Mouse (Mus musculus): Measurements from ENCODE around the gene Tbl3. TPM values are rescaled to one million over a fixed set of nuclear protein-coding genes. Genes with fewer than 3 reads are reported as not detected.

Tbl3 gene
- polyA plus RNA-seq, 1 experiment from 2014 or later, result 120 TPM

DNA sequence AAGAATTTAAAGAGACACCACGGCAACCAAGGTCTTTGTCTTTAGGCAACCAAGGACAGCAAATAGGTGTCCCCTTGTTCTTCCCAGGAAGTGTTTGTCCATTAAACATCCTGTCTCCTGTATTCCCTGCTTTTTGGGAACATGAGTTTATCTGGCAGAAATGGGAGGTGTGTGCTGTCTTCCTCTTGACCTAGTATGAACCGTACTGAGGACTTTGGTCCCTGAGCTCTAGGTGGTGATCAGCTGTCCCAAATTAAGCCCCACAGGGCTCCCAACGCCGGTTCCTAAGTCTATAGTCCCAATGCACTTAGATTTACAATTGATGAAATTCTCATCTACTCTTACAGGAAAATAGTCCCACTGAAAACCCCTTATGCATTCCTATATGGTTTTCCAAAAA is 56.7 kb downstream of the Tbl3 start:
- Histone ChIP-seq H3K9ac (ENCODE audit: low read length) (no peak overlapping the region), H3K4me2 (ENCODE audit: low read depth, severe bottlenecking) (peak overlapping the region; percentile 99; the same call in 1 of the 2 replicates), H3K27me3 (ENCODE audit: control insufficient read depth, insufficient read depth, low read length) (no peaks in the 10 kb centered on the region), H3K36me3 (ENCODE audit: control insufficient read depth, insufficient read depth, low read length) (no peaks in the 10 kb centered on the region), H3K27ac (replicated peaks; ENCODE audit: low read depth, low read length) (no peak overlapping the region), H3K9me3 (ENCODE audit: control insufficient read depth, low read length) (no peaks in the 10 kb centered on the region), H3K4me3 (ENCODE audit: low read depth, low read length) (no peak overlapping the region), H3K4me1 (ENCODE audit: control insufficient read depth, insufficient read depth, low read length) (peaks cover 15% of the 10 kb centered on the region)
- 78% methylated on average over 4 of the region's 4 CpGs for WGBS
- no peak for ATAC-seq (ENCODE audit: insufficient number of reproducible peaks, low FRiP score, low TSS enrichment, low read depth)
- no peak for DNase-seq (ENCODE audit: low spot score)

DNA sequence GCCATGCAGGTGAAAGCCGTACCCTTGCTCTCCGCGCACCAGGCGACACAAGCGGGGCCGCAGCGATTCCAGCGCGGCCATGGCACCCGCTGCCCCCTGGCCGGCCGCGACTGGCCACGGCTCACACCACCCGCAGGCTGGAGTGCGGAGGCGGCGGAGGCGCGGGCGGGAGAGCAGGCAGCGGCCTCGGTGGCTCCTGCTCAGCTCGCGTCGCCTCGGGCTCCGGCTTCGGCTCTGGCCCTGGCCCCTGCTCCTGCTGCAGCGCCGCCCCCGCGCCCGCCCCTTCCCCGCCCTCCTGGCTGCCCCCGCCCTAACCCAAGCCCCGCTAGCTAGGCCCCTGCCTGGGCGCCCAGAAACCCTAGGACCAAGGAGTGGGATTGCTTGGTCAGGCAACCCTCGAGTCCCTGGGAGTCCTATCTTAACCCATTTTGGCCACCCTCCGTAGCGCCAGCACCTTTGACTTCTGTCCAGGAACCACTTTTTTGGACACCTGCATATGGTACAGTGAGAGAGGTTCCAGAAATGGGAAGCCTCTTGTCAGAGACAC is 57.3 kb downstream of the Tbl3 start, which contains the start of gene Slc9a3r2:
Gene Slc9a3r2 (minus strand): TSS at position 258 of the 547 bp plus-strand sequence.
- peak within 1 kb of the TSS; percentile 56; the same call in 1 of the 2 replicates for H3K27ac ChIP-seq (replicated peaks; ENCODE audit: low read depth, low read length)
- H3K4me3 ChIP-seq (ENCODE audit: low read depth, low read length), result peak within 1 kb of the TSS; percentile 80
- peaks cover 15% of the 10 kb centered on the region for H3K4me1 ChIP-seq (ENCODE audit: control insufficient read depth, insufficient read depth, low read length)
- peak within 1 kb of the TSS; percentile 99 for H3K4me2 ChIP-seq (ENCODE audit: low read depth, severe bottlenecking)
- DNase-seq (ENCODE audit: low spot score) (peak; percentile 77), ATAC-seq (ENCODE audit: insufficient number of reproducible peaks, low FRiP score, low TSS enrichment, low read depth) (peak; percentile 60)
- H3K36me3 ChIP-seq (ENCODE audit: control insufficient read depth, insufficient read depth, low read length), result 0 out of 2 replicates have a peak, but pooled peaks cover 2% of the 10 kb centered on the region
- H3K9me3 ChIP-seq (ENCODE audit: control insufficient read depth, low read length), result no peaks in the 10 kb centered on the region
- no peaks in the 10 kb centered on the region for H3K27me3 ChIP-seq (ENCODE audit: control insufficient read depth, insufficient read depth, low read length)
- peak within 1 kb of the TSS; percentile 89 for H3K9ac ChIP-seq (ENCODE audit: low read length)
- under 1% methylated on average over 41 of the region's 41 CpGs for WGBS

DNA sequence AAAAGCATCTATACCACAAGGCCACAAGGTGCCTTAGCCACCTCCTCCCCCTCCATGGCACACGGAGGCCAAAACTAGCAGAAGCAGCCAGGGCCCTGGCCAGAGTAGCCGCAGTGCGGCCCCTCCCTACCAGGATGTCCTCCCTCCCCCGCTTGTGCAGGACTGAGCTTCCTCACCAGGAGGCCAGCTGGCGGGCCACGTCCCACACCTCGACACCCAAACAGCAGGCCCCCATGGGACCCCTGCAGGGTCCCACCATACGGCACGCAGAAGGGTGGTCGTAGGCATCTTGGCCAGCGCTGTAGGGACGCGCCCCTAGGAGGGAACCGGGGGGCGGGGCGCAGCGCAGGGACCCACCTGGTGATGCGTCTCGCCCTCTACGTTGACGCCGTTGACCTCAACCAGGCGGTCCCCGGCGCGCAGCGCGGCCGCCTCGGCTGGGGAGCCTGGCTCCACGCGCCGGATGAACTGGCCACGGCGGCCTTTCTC is 57.8 kb downstream of the Tbl3 start:
- H3K9me3 ChIP-seq (ENCODE audit: control insufficient read depth, low read length), result no peaks in the 10 kb centered on the region
- H3K4me3 ChIP-seq (ENCODE audit: low read depth, low read length), result peak overlapping the region; percentile 80
- under 1% methylated on average over 32 of the region's 35 CpGs for WGBS
- H3K36me3 ChIP-seq (ENCODE audit: control insufficient read depth, insufficient read depth, low read length), result 0 out of 2 replicates have a peak, but pooled peaks cover 2% of the 10 kb centered on the region
- H3K27ac ChIP-seq (replicated peaks; ENCODE audit: low read depth, low read length), result peak overlapping the region; percentile 56; the same call in 1 of the 2 replicates
- DNase-seq (ENCODE audit: low spot score) (no peak), ATAC-seq (ENCODE audit: insufficient number of reproducible peaks, low FRiP score, low TSS enrichment, low read depth) (peak; percentile 28; the same call in 1 of the 2 replicates)
- peak overlapping the region; percentile 89 for H3K9ac ChIP-seq (ENCODE audit: low read length)
- peaks cover 18% of the 10 kb centered on the region for H3K4me1 ChIP-seq (ENCODE audit: control insufficient read depth, insufficient read depth, low read length)
- peak overlapping the region; percentile 99 for H3K4me2 ChIP-seq (ENCODE audit: low read depth, severe bottlenecking)
- no peaks in the 10 kb centered on the region for H3K27me3 ChIP-seq (ENCODE audit: control insufficient read depth, insufficient read depth, low read length)

DNA sequence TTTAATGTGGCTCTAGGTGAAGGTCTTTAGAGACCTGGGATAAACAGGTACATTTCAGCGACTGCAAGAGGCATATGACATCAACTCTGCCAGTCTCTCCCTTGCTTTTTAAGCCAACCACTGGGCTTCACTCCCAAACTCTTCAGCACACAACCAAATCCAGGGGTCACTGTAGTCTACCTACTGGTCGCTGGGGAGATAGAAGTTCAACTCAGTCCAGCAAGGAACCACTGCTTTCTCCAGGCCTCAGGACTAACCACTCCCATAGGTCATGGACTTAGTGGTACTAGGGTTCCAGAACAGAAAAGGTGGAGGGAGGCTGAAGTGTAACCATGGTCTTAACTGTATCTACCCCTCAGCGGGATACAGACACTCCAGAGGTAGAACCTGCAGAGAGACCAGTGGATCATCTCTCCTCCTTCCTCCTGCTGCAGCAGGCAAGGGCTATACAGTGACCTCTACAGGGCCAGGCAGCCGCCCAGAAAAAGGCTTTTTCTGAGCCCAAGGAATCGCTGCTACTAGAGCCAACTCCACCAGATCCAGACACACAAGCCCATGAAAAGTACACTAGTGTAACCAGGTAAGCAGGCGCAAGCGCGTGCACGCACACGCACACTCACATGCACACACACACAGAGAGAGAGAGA is 58.6 kb downstream of the Tbl3 start:
- Histone ChIP-seq H3K9me3 (ENCODE audit: control insufficient read depth, low read length) (no peaks in the 10 kb centered on the region), H3K27me3 (ENCODE audit: control insufficient read depth, insufficient read depth, low read length) (no peaks in the 10 kb centered on the region), H3K4me3 (ENCODE audit: low read depth, low read length) (peak overlapping the region; percentile 80), H3K9ac (ENCODE audit: low read length) (no peak overlapping the region; the same call in 1 of the 2 replicates), H3K36me3 (ENCODE audit: control insufficient read depth, insufficient read depth, low read length) (0 out of 2 replicates have a peak, but pooled peaks cover 2% of the 10 kb centered on the region), H3K27ac (replicated peaks; ENCODE audit: low read depth, low read length) (no peak overlapping the region), H3K4me1 (ENCODE audit: control insufficient read depth, insufficient read depth, low read length) (peaks cover 23% of the 10 kb centered on the region), H3K4me2 (ENCODE audit: low read depth, severe bottlenecking) (peak overlapping the region; percentile 99)
- DNase-seq (ENCODE audit: low spot score) (no peak), ATAC-seq (ENCODE audit: insufficient number of reproducible peaks, low FRiP score, low TSS enrichment, low read depth) (no peak)
- 73% methylated on average over 10 of the region's 10 CpGs for WGBS

Other genes starting within 250 kb of the Tbl3 start
- gene E4f1, start 237.3 kb downstream of the Tbl3 start, polyA plus RNA-seq (2014; fragmentation: Nextera tagmentation; extraction: Ambion mirVana), result 23.9 and 26.3 TPM in 2 replicates
- gene Pgp, start 237.3 kb downstream of the Tbl3 start, polyA plus RNA-seq (2014; fragmentation: Nextera tagmentation; extraction: Ambion mirVana), result 64.1 and 67.3 TPM in 2 replicates
- gene Bricd5, start 233.8 kb downstream of the Tbl3 start, polyA plus RNA-seq (2014; fragmentation: Nextera tagmentation; extraction: Ambion mirVana), result 0.21 and 0.51 TPM in 2 replicates
- gene Mlst8, start 228.6 kb downstream of the Tbl3 start, polyA plus RNA-seq (2014; fragmentation: Nextera tagmentation; extraction: Ambion mirVana), result 30.3 and 36.2 TPM in 2 replicates
- gene Caskin1, start 219.1 kb downstream of the Tbl3 start, polyA plus RNA-seq (2014; fragmentation: Nextera tagmentation; extraction: Ambion mirVana), result 2.3 and 2.5 TPM in 2 replicates
- gene Traf7, start 179.7 kb downstream of the Tbl3 start, polyA plus RNA-seq (2014; fragmentation: Nextera tagmentation; extraction: Ambion mirVana), result 89.3 and 102 TPM in 2 replicates
- 1.8 and 3.1 TPM in 2 replicates for gene Rab26, start 173.4 kb downstream of the Tbl3 start, polyA plus RNA-seq (2014; fragmentation: Nextera tagmentation; extraction: Ambion mirVana)
- gene Pkd1, start 157.8 kb downstream of the Tbl3 start, polyA plus RNA-seq (2014; fragmentation: Nextera tagmentation; extraction: Ambion mirVana), result 20.8 and 22.5 TPM in 2 replicates
- gene Tsc2, start 75.0 kb downstream of the Tbl3 start, polyA plus RNA-seq (2014; fragmentation: Nextera tagmentation; extraction: Ambion mirVana), result 62.7 and 66.8 TPM in 2 replicates
- gene Nthl1, start 75.0 kb downstream of the Tbl3 start, polyA plus RNA-seq (2014; fragmentation: Nextera tagmentation; extraction: Ambion mirVana), result 19.5 and 23.2 TPM in 2 replicates
- gene Slc9a3r2, start 57.3 kb downstream of the Tbl3 start, polyA plus RNA-seq (2014; fragmentation: Nextera tagmentation; extraction: Ambion mirVana), result 59.3 and 60.4 TPM in 2 replicates
- gene Npw, start 49.2 kb downstream of the Tbl3 start, polyA plus RNA-seq (2014; fragmentation: Nextera tagmentation; extraction: Ambion mirVana), result 0.31 and 0.54 TPM in 2 replicates
- gene Zfp598, start 38.0 kb downstream of the Tbl3 start, polyA plus RNA-seq (2014; fragmentation: Nextera tagmentation; extraction: Ambion mirVana), result 36.3 and 42.0 TPM in 2 replicates
- gene Syngr3, start 17.7 kb downstream of the Tbl3 start, polyA plus RNA-seq (2014; fragmentation: Nextera tagmentation; extraction: Ambion mirVana), result 6.6 and 6.9 TPM in 2 replicates
- 53.0 and 63.3 TPM in 2 replicates for gene Gfer, start 11.5 kb downstream of the Tbl3 start, polyA plus RNA-seq (2014; fragmentation: Nextera tagmentation; extraction: Ambion mirVana)
- 1.5 and 1.7 TPM in 2 replicates for gene Noxo1, start 11.4 kb downstream of the Tbl3 start, polyA plus RNA-seq (2014; fragmentation: Nextera tagmentation; extraction: Ambion mirVana)
- gene Rnf151, start 10.4 kb upstream of the Tbl3 start, polyA plus RNA-seq (2014; fragmentation: Nextera tagmentation; extraction: Ambion mirVana), result 0.16 TPM in 1 of 2 replicates, not detected in the other
- 1,548 and 1,633 TPM in 2 replicates for gene Rps2, start 10.5 kb upstream of the Tbl3 start, polyA plus RNA-seq (2014; fragmentation: Nextera tagmentation; extraction: Ambion mirVana)
- 211 and 216 TPM in 2 replicates for gene Ndufb10, start 16.8 kb upstream of the Tbl3 start, polyA plus RNA-seq (2014; fragmentation: Nextera tagmentation; extraction: Ambion mirVana)
- gene Rpl3l, start 20.2 kb upstream of the Tbl3 start, polyA plus RNA-seq (2014; fragmentation: Nextera tagmentation; extraction: Ambion mirVana), result not detected in 2 replicates
- gene Msrb1, start 29.0 kb upstream of the Tbl3 start, polyA plus RNA-seq (2014; fragmentation: Nextera tagmentation; extraction: Ambion mirVana), result 24.9 and 27.0 TPM in 2 replicates
- 3.1 and 3.4 TPM in 2 replicates for gene Hs3st6, start 45.3 kb upstream of the Tbl3 start, polyA plus RNA-seq (2014; fragmentation: Nextera tagmentation; extraction: Ambion mirVana)
- not detected in 2 replicates for gene Meiob, start 96.6 kb upstream of the Tbl3 start, polyA plus RNA-seq (2014; fragmentation: Nextera tagmentation; extraction: Ambion mirVana)
- 27.2 and 28.8 TPM in 2 replicates for gene Hagh, start 132.5 kb upstream of the Tbl3 start, polyA plus RNA-seq (2014; fragmentation: Nextera tagmentation; extraction: Ambion mirVana)
- gene Fahd1, start 142.7 kb upstream of the Tbl3 start, polyA plus RNA-seq (2014; fragmentation: Nextera tagmentation; extraction: Ambion mirVana), result 16.6 and 18.5 TPM in 2 replicates
- 0.24 and 0.47 TPM in 2 replicates for gene Igfals, start 158.3 kb upstream of the Tbl3 start, polyA plus RNA-seq (2014; fragmentation: Nextera tagmentation; extraction: Ambion mirVana)
- 65.1 and 66.0 TPM in 2 replicates for gene Nubp2, start 178.7 kb upstream of the Tbl3 start, polyA plus RNA-seq (2014; fragmentation: Nextera tagmentation; extraction: Ambion mirVana)
- 36.8 and 42.1 TPM in 2 replicates for gene Spsb3, start 179.0 kb upstream of the Tbl3 start, polyA plus RNA-seq (2014; fragmentation: Nextera tagmentation; extraction: Ambion mirVana)
- gene Eme2, start 187.4 kb upstream of the Tbl3 start, polyA plus RNA-seq (2014; fragmentation: Nextera tagmentation; extraction: Ambion mirVana), result 20.5 and 20.8 TPM in 2 replicates
- gene Mrps34, start 187.5 kb upstream of the Tbl3 start, polyA plus RNA-seq (2014; fragmentation: Nextera tagmentation; extraction: Ambion mirVana), result 82.3 and 84.8 TPM in 2 replicates
- gene Nme3, start 188.8 kb upstream of the Tbl3 start, polyA plus RNA-seq (2014; fragmentation: Nextera tagmentation; extraction: Ambion mirVana), result 51.5 and 53.0 TPM in 2 replicates
- gene Mapk8ip3, start 229.3 kb upstream of the Tbl3 start, polyA plus RNA-seq (2014; fragmentation: Nextera tagmentation; extraction: Ambion mirVana), result 31.0 and 32.0 TPM in 2 replicates